Mouse (Mus musculus) brown adipose tissue, adult 24 weeks (tissue): ENCODE results near the gene Cox7b2. TPM values are rescaled to one million over a fixed set of nuclear protein-coding genes. Genes with fewer than 3 reads are reported as not detected.
"Not testable (repeated sequence)": the region's sequence is repeated elsewhere in the genome, so short reads cannot be mapped to it uniquely, and the experiment has no call there.

Experiments used
- H3K27ac ChIP-seq: fragments of 200-500 bp; replicated peaks from 2 replicates; pipeline ENCODE4 v1.5.1; 2012; ENCODE audit warnings: low read depth, mild to moderate bottlenecking, low read length
- H3K4me1 ChIP-seq: fragments of 200-500 bp; 2 replicates; pipeline ENCODE4 v1.6.1; 2012; ENCODE audit warnings: low read length, mixed read lengths; ENCODE audit not compliant: control insufficient read depth, insufficient read depth, insufficient read length
- H3K4me3 ChIP-seq: fragments of 200-500 bp; 2 replicates; pipeline ENCODE4 v1.5.1; 2012; ENCODE audit warnings: low read depth, mild to moderate bottlenecking, low read length, moderate library complexity; ENCODE audit not compliant: insufficient read depth
- polyA plus RNA-seq: library from polyadenylated mRNA; stranded (reverse); fragments of >200 nt; gene quantifications from 2 replicates; pipeline ENCODE4 v1.2.4, GENCODE M21; 2012; ENCODE audit not compliant: missing spikeins, insufficient read depth, insufficient read length

The Cox7b2 gene
- not detected in 2 replicates for polyA plus RNA-seq

DNA sequence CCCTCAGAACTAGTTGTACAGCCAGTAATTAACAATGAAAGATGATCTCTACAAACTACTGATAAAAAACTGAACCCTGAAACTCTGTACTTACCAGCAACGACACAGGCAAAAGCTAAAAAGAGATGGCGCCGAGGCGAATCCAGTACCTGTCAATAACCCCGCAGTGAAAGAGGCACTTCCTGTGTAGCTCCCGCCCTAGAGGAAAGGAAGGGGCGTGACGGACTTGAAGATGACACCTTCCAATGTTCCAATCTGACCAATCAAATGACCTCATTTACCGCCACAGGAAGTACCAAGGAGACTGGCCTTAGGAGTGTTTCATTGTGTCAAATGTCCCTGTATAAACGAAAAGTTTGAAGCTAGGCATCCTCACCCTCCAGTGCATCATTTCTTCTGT, at the start of gene Cox7b2:
Gene Cox7b2 (minus strand): TSS at position 127 of the 400 bp plus-strand sequence.
- Histone ChIP-seq H3K4me1 (no peaks in the 10 kb centered on the region), H3K27ac (no peak within 1 kb of the TSS), H3K4me3 (no peak within 1 kb of the TSS)

- Histone ChIP-seq H3K4me3 (no peak overlapping the region), H3K4me1 (no peaks in the 10 kb centered on the region), H3K27ac (no peak overlapping the region)
Measured at GRCm38 (mm10) chr5:71595321-71595720, 47.3 kb upstream of the Cox7b2 start.

DNA sequence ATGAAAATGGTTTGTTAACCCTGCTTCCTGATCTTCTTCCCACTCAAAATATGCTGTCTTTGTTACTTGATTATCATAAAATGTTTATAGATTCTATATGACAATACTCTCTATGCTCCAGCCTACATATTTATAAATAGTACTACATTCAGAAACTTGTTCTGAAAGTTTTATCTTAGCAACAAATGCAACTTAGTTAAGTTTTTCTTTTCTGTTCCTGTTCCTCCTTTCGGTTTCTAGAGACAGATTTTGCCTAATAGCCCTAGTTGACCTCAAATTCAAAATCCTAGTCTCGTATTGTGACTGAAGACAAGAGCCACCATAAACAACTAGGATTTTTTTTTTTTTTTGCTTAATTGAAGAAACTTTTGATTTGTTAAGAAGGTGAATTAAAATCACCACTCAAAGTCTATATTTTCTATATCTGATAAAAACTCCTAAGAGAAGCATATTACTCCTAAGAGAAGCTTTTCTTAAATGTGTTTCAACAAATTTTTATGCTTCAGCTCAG, 45.8 kb upstream of the Cox7b2 start:
- H3K27ac ChIP-seq: no peak overlapping the region
- no peak overlapping the region for H3K4me3 ChIP-seq
- H3K4me1 ChIP-seq: no peaks in the 10 kb centered on the region

GRCm38 (mm10) chr5:71571646-71572237, 23.7 kb upstream of the Cox7b2 start:
- Histone ChIP-seq H3K4me1 (no peaks in the 10 kb centered on the region), H3K4me3 (no peak overlapping the region), H3K27ac (no peak overlapping the region)

DNA sequence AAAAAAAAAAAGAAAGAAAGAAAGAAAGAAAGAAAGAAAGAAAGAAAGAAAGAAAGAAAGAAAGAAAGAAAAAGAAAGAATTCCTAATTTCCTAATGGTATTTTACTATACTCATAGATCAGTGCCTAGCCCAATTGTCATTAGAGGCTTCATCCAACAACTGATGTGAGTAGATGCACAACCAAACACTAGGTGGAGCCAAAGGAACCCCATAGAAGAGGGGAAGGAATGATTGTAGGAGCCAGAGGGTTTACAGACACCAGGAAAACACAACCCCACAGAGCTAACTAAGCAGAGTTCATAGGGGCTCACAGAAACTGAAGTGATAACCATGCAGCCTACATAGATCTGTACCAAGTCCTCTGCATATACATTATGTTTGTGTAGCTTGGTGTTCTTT, 2.5 kb downstream of the Cox7b2 start:
- H3K27ac ChIP-seq: no peak overlapping the region
- H3K4me1 ChIP-seq: no peaks in the 10 kb centered on the region
- no peak overlapping the region for H3K4me3 ChIP-seq

GRCm38 (mm10) chr5:71525486-71525885, 22.5 kb downstream of the Cox7b2 start:
- not testable (repeated sequence) for H3K4me3 ChIP-seq, H3K4me1 ChIP-seq, H3K27ac ChIP-seq

DNA sequence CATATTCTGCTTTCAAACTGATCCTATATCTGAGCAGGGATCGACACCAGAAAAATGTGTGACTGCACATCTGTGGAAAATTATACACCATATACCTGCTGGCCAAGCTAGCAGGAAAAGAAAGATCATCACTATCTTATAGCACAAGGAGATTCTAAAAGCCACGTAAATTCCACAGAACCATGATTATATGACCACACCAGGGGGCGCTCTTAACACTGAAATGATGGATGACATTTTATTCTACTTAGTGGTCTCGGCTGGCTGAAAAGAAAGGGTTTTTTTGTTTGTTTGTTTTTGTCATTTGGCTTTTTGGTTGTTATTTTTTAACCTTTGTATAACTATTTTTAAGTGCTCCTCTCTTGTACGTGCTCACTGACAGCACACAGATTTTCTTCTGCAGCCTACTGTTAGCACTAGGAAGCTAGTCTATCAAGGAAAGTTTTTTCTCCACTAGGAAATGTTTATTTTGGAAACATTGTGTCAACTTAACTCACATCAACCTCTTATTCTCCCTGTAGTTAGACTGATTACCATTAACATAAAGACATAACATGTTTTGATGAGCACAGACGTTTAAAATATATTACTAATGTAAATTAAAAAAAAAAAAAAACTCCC, 45.8 kb downstream of the Cox7b2 start:
- H3K4me3 ChIP-seq: no peak overlapping the region
- H3K4me1 ChIP-seq: no peaks in the 10 kb centered on the region
- no peak overlapping the region for H3K27ac ChIP-seq

GRCm38 (mm10) chr5:71495621-71496020, 52.4 kb downstream of the Cox7b2 start:
- no peak overlapping the region for H3K4me3 ChIP-seq
- no peak overlapping the region for H3K27ac ChIP-seq
- H3K4me1 ChIP-seq: no peaks in the 10 kb centered on the region

DNA sequence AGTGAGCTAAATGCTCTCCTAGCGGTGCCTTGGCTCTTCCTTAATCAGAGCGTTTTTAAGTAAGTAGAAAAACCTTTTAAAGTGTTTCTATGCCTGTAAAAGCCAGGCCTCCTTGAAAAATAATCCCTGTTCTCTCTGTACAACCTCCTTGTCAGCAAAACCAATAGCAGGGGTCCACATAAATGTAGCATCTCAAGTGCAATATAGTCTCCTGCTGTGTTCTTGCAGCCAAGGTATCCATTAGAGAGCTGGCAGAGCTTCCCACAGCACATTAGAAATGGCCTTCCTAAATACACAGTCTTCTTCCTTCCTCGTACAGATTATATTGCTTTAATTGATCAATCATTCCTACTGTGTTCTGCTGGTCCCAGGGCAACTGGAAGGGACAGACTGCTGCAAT, 91.0 kb downstream of the Cox7b2 start:
- no peak overlapping the region for H3K4me3 ChIP-seq
- H3K27ac ChIP-seq: no peak overlapping the region
- H3K4me1 ChIP-seq: no peaks in the 10 kb centered on the region

- Histone ChIP-seq H3K4me3 (no peak overlapping the region), H3K4me1 (no peaks in the 10 kb centered on the region), H3K27ac (no peak overlapping the region)
Measured at GRCm38 (mm10) chr5:71440174-71440573, 107.8 kb downstream of the Cox7b2 start.

Other genes starting within 250 kb of the Cox7b2 start
- gene Gabrb1, start 109.9 kb upstream of the Cox7b2 start, polyA plus RNA-seq: not detected in 2 replicates
- not detected in 2 replicates for gene Gabra4, start 110.1 kb upstream of the Cox7b2 start, polyA plus RNA-seq